Mouse (Mus musculus) cerebellum, postnatal 14 days (tissue): ENCODE results near the gene Vmn2r45.
"Not testable (repeated sequence)": the region's sequence is repeated elsewhere in the genome, so short reads cannot be mapped to it uniquely, and the experiment has no call there.

Source experiments
- DNase-seq, 2 experiments: peaks; one replicate each; pipeline ENCODE4 v3.0.0; 2021; ENCODE audit warnings: mixed read lengths in 2 of 2

The Vmn2r45 gene

DNA sequence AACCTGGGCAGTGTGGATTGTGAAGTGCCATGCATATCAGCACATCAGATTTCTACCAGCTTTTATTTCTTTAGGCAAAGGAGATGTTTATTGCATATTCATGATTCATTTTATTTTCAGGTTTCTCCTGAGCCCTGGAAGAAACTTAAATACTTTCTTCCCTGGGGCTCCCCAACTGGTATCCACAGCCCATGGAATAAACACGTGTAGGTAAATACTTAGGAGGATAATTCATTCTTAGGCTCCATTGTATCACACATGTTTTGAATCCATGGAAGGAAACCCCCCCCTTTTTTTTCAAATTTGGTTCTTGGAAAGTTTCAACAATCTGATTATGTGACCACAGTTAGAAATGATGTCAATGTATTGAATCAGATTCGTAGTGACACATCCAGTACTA is at the start of gene Vmn2r45:
Gene Vmn2r45 (minus strand): TSS at position 101 of the 400 bp plus-strand sequence.
- not testable (repeated sequence) for DNase-seq
